Mouse (Mus musculus) kidney, embryonic 14.5 days (tissue): ENCODE measurements around the gene Gsx1. TPM values are rescaled to one million over a fixed set of nuclear protein-coding genes. Genes with fewer than 3 reads are reported as not detected.

ENCODE experiments used
- ATAC-seq: fragments of 200-750 bp; cut with Nextera tagmentation; 2 replicates; pipeline ENCODE4 v1.8.0; 2017; ENCODE audit warnings: moderate number of reproducible peaks, mild to moderate bottlenecking, moderate TSS enrichment, moderate library complexity; ENCODE audit not compliant: low FRiP score, low TSS enrichment
- H3K27ac ChIP-seq: fragments of 300-500 bp; sonication (generic); 2 replicates; pipeline ENCODE4 v1.5.1; 2014; ENCODE audit warnings: low read depth, mild to moderate bottlenecking, low read length, moderate library complexity, mixed read lengths
- H3K27me3 ChIP-seq: fragments of 300-500 bp; sonication (generic); 2 replicates; pipeline ENCODE4 v1.6.1; 2014; ENCODE audit warnings: mild to moderate bottlenecking, low read length; ENCODE audit not compliant: control insufficient read depth, insufficient read depth
- H3K36me3 ChIP-seq: fragments of 300-500 bp; sonication (generic); 2 replicates; pipeline ENCODE4 v1.6.1; 2014; ENCODE audit warnings: low read length, mixed read lengths; ENCODE audit not compliant: control insufficient read depth, insufficient read depth
- H3K4me1 ChIP-seq: fragments of 300-500 bp; sonication (generic); 2 replicates; pipeline ENCODE4 v1.6.1; 2014; ENCODE audit warnings: low read length, mixed read lengths; ENCODE audit not compliant: control insufficient read depth, insufficient read depth
- H3K4me2 ChIP-seq: fragments of 300-500 bp; sonication (generic); replicated peaks from 2 replicates; pipeline ENCODE4 v1.6.1; 2014; ENCODE audit warnings: low read depth, mild to moderate bottlenecking, low read length
- H3K4me3 ChIP-seq: fragments of 300-500 bp; sonication (generic); 2 replicates; pipeline ENCODE4 v1.5.1; 2014; ENCODE audit warnings: mild to moderate bottlenecking, low read length
- H3K9ac ChIP-seq: fragments of 300-500 bp; sonication (generic); 2 replicates; pipeline ENCODE4 v1.6.1; 2014; ENCODE audit warnings: low read depth, mild to moderate bottlenecking, low read length, moderate library complexity
- H3K9me3 ChIP-seq: fragments of 300-500 bp; sonication (generic); 2 replicates; pipeline ENCODE4 v1.6.1; 2016; ENCODE audit warnings: low read length; ENCODE audit not compliant: control insufficient read depth
- WGBS: fragments of 180-500 bp; shearing (Covaris S2); extraction: QIAGEN DNeasy Blood & Tissue Kit; methylation state at CpG from one replicate; pipeline ENCODE4 v1.1.7; 2014; 5-methylcytosine and 5-hydroxymethylcytosine counted together
- polyA plus RNA-seq: library from polyadenylated mRNA; unstranded; fragments of >200 nt; fragmentation: Nextera tagmentation; extraction: Ambion mirVana; gene quantifications from 2 replicates; pipeline ENCODE4 v1.2.1, GENCODE M21; 2014

Gene Gsx1
- polyA plus RNA-seq, 1 experiment from 2014 or later: not detected

DNA sequence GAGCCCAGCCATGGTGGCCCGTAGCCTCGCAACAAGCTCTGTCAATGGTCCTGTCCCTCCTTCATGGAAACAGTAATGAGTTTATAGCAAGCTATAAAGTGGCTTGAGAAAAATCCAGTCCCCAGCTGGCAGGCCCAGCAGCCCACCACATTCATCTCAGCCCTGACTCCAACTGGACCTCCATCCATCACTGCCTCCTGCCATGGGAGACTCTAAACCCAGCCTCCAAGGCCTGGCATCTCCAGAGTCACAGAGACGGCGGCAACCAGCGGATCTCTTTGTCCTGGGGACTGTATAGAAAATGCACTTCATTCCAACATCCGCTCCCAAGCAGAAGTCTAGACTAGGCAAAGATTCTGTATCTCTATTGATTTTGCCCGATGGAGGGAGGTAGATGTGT is 18.4 kb upstream of the Gsx1 start:
- Histone ChIP-seq H3K27me3 (no peaks in the 10 kb centered on the region), H3K4me2 (no peak overlapping the region), H3K4me1 (no peaks in the 10 kb centered on the region), H3K27ac (no peak overlapping the region), H3K9me3 (no peaks in the 10 kb centered on the region), H3K36me3 (no peaks in the 10 kb centered on the region), H3K4me3 (no peak overlapping the region), H3K9ac (no peak overlapping the region)
- no peak for ATAC-seq
- 59% methylated on average over 7 of the region's 7 CpGs for WGBS

DNA sequence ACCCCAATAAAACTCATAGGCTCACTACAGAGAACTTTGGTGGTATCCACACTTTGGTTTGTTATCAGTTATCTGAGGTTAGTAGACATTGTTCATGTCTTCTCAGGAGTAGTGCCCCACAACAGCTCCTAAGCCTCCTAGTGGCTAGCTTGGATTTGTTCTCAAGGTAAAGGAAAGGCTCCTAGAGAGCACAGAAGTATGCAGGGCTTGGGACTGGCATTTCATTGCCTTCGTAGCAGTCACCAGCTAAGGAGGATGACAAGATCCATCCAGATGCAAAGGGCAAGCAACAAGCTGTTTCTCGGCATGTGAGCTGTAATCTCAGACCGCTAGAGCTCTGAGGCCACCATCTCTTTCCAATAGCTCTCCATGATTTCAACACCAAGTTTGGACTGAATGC is 14.4 kb upstream of the Gsx1 start:
- no peaks in the 10 kb centered on the region for H3K4me1 ChIP-seq
- no peak overlapping the region for H3K4me3 ChIP-seq
- no peaks in the 10 kb centered on the region for H3K27me3 ChIP-seq
- no peak for ATAC-seq
- no peak overlapping the region for H3K4me2 ChIP-seq
- H3K9ac ChIP-seq: no peak overlapping the region
- H3K27ac ChIP-seq: no peak overlapping the region
- H3K36me3 ChIP-seq: no peaks in the 10 kb centered on the region
- WGBS: 89% methylated on average over 3 of the region's 3 CpGs
- H3K9me3 ChIP-seq: no peaks in the 10 kb centered on the region

DNA sequence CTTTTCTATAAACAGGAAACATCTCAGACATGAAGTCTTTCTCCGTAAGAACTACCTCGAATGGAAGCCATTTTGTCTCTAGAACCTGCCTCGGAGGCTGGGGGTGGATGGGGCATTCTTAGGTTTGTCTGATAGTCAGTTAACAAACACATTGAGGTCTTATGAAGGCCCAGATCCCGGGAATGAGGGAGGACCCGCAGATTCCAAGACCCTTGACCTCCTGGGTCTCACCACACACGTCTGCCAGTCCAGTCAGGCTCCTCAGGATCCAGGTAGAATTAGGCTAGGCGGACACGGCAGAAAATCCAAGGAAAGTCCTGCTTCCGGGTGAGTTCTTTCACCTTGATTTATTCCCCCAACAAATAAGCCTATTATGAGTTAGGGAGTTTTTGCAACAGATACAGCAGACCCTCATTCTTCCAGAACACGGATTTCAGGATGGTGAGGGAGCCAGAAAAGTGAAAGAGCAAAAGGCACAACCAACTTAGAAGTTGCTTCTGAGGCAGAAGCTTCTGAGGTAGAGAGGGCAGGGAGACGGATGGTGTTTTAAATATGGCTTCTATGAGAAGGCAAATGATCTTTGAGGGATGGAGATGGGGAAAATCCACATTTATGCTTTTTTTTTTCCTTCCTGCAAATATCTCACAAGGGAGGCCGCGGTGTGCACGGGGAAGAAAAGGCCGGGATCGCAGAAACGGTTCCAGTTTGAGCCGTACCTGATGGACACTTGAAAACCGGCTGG is 3.2 kb upstream of the Gsx1 start:
- Histone ChIP-seq H3K36me3 (no peaks in the 10 kb centered on the region), H3K9me3 (0 out of 2 replicates have a peak, but pooled peaks cover 4% of the 10 kb centered on the region), H3K9ac (no peak overlapping the region), H3K27ac (no peak overlapping the region), H3K27me3 (peaks cover 71% of the 10 kb centered on the region), H3K4me3 (0 out of 2 replicates have a peak overlapping the region, but pooled peaks have one; percentile 21), H3K4me1 (peaks cover 8% of the 10 kb centered on the region), H3K4me2 (peak overlapping the region; percentile 27)
- ATAC-seq: no peak
- WGBS: 13% methylated on average over 11 of the region's 19 CpGs

- no peak overlapping the region for H3K9ac ChIP-seq
- H3K9me3 ChIP-seq: 0 out of 2 replicates have a peak, but pooled peaks cover 4% of the 10 kb centered on the region
- no peak overlapping the region for H3K27ac ChIP-seq
- H3K4me1 ChIP-seq: peaks cover 8% of the 10 kb centered on the region
- ATAC-seq: no peak
- H3K27me3 ChIP-seq: peaks cover 77% of the 10 kb centered on the region
- H3K36me3 ChIP-seq: no peaks in the 10 kb centered on the region
- H3K4me3 ChIP-seq: peak overlapping the region; percentile 21; the same call in 1 of the 2 replicates
- WGBS: 1% methylated on average over 25 of the region's 26 CpGs
- peak overlapping the region; percentile 27 for H3K4me2 ChIP-seq
These were observed 2.5 kb upstream of the Gsx1 start for GRCm38 (mm10) chr5:147186001-147186431.

GRCm38 (mm10) chr5:147186781-147187551 is 1.5 kb upstream of the Gsx1 start:
- peaks cover 87% of the 10 kb centered on the region for H3K27me3 ChIP-seq
- 0 out of 2 replicates have a peak, but pooled peaks cover 4% of the 10 kb centered on the region for H3K9me3 ChIP-seq
- WGBS: under 1% methylated on average over 37 of the region's 37 CpGs
- H3K36me3 ChIP-seq: no peaks in the 10 kb centered on the region
- peak overlapping the region; percentile 9; the same call in 1 of the 2 replicates for H3K4me2 ChIP-seq
- no peak overlapping the region for H3K9ac ChIP-seq
- H3K4me1 ChIP-seq: peaks cover 8% of the 10 kb centered on the region
- no peak for ATAC-seq
- H3K27ac ChIP-seq: no peak overlapping the region
- H3K4me3 ChIP-seq: peak overlapping the region; percentile 6

DNA sequence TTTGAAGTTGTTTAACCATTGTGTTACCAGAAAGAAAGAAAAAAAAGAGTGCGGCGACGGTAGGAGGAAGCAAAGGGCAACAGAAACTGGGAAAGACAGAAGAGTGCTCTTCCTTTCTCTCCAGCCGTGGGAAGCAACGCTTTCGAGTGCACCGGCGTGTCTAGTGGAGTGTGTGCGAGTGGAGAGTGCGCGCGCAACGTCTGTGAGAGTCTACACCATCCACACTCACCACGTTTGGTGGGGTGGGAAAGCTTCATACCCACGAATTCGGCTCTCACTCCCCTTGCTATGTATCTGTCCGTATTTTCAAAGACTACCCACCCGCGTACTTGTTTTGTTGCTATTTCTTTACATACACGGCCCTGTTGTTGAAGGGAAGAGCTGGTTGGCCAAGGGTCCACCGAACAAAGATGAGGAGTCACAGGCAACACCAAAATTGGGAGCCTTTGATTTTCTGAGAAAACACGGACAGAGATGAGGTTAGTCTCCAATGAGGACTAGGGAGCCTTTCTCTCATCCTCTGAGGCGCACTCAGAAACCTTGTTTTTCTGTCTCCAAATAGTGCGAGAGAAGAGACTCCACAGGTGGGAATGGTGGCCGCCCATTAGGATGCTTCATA is 835 bp upstream of the Gsx1 start:
- no peaks in the 10 kb centered on the region for H3K36me3 ChIP-seq
- H3K9me3 ChIP-seq: 0 out of 2 replicates have a peak, but pooled peaks cover 4% of the 10 kb centered on the region
- H3K4me3 ChIP-seq: peak overlapping the region; percentile 6; the same call in 1 of the 2 replicates
- peak overlapping the region; percentile 9; the same call in 1 of the 2 replicates for H3K4me2 ChIP-seq
- no peak overlapping the region for H3K9ac ChIP-seq
- H3K27me3 ChIP-seq: peaks cover 94% of the 10 kb centered on the region
- peaks cover 8% of the 10 kb centered on the region for H3K4me1 ChIP-seq
- WGBS: 1% methylated on average over 25 of the region's 25 CpGs
- no peak for ATAC-seq
- H3K27ac ChIP-seq: no peak overlapping the region

DNA sequence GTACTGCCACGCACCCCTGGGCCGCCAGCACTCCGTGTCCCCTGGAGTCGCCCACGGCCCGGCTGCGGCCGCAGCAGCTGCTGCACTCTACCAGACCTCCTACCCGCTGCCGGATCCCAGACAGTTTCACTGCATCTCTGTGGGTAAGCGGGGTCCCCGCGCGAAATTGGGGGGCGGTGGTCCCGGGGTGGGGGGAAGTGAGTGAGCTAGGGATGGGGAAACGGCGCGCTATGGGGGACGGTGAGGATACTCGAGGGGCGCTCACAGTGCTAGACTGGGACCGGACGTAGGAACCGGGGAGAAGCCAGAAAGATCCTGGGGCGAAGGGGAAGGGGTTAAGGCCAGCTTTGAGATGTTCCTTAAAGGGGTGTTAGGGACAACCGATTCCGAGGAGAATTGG is 660 bp downstream of the Gsx1 start:
- ATAC-seq: 0 out of 2 replicates have a peak, but pooled peaks have one; percentile 33
- Histone ChIP-seq H3K9ac (no peak overlapping the region), H3K27ac (no peak overlapping the region), H3K9me3 (no peaks in the 10 kb centered on the region), H3K4me3 (peak overlapping the region; percentile 28), H3K4me1 (peaks cover 8% of the 10 kb centered on the region), H3K4me2 (peak overlapping the region; percentile 37), H3K27me3 (peaks cover 97% of the 10 kb centered on the region), H3K36me3 (no peaks in the 10 kb centered on the region)
- 2% methylated on average over 26 of the region's 28 CpGs for WGBS

GRCm38 (mm10) chr5:147189836-147190602 is 1.5 kb downstream of the Gsx1 start:
- no peak for ATAC-seq
- Histone ChIP-seq H3K27ac (no peak overlapping the region), H3K4me2 (no peak overlapping the region), H3K4me3 (no peak overlapping the region), H3K27me3 (peaks cover 96% of the 10 kb centered on the region), H3K9ac (no peak overlapping the region), H3K9me3 (no peaks in the 10 kb centered on the region), H3K36me3 (no peaks in the 10 kb centered on the region), H3K4me1 (peaks cover 8% of the 10 kb centered on the region)
- under 1% methylated on average over 43 of the region's 46 CpGs for WGBS
